Mouse (Mus musculus) limb, embryonic 14.5 days (tissue): ENCODE data around the gene Mmel1. TPM values are rescaled to one million over a fixed set of nuclear protein-coding genes. Genes with fewer than 3 reads are reported as not detected.

Experiments used
- ATAC-seq: fragments of 200-750 bp; cut with Nextera tagmentation; 2 replicates; pipeline ENCODE4 v1.8.0; 2017; ENCODE audit warnings: low read depth, moderate number of reproducible peaks, moderate TSS enrichment; ENCODE audit not compliant: low FRiP score
- DNase-seq: peaks from one replicate; pipeline ENCODE4 v3.0.0-alpha.2; 2015; ENCODE audit warnings: low spot score
- H3K27ac ChIP-seq: fragments of 300-500 bp; sonication (generic); replicated peaks from 2 replicates; pipeline ENCODE4 v1.5.1; 2014; ENCODE audit warnings: low read depth, mild to moderate bottlenecking, low read length, moderate library complexity, mixed read lengths
- H3K27me3 ChIP-seq: fragments of 300-500 bp; sonication (generic); 2 replicates; pipeline ENCODE4 v1.6.1; 2014; ENCODE audit warnings: low read length, mixed read lengths; ENCODE audit not compliant: control insufficient read depth, insufficient read depth
- H3K36me3 ChIP-seq: fragments of 300-500 bp; sonication (generic); 2 replicates; pipeline ENCODE4 v1.6.1; 2014; ENCODE audit warnings: mild to moderate bottlenecking, low read length, moderate library complexity, mixed read lengths; ENCODE audit not compliant: control insufficient read depth, insufficient read depth
- H3K4me1 ChIP-seq: fragments of 300-500 bp; sonication (generic); 2 replicates; pipeline ENCODE4 v1.6.1; 2014; ENCODE audit warnings: antibody characterized with exemption, low read length, mixed read lengths; ENCODE audit not compliant: control insufficient read depth, insufficient read depth
- H3K4me2 ChIP-seq: fragments of 300-500 bp; sonication (generic); replicated peaks from 2 replicates; pipeline ENCODE4 v1.6.1; 2014; ENCODE audit warnings: low read depth, mild to moderate bottlenecking, low read length, moderate library complexity; ENCODE audit not compliant: severe bottlenecking
- H3K4me3 ChIP-seq: fragments of 300-500 bp; sonication (generic); replicated peaks from 2 replicates; pipeline ENCODE4 v1.5.1; 2014; ENCODE audit warnings: low read length
- H3K9ac ChIP-seq: fragments of 300-500 bp; sonication (generic); 2 replicates; pipeline ENCODE4 v1.6.1; 2014; ENCODE audit warnings: mild to moderate bottlenecking, low read depth, low read length, moderate library complexity; ENCODE audit not compliant: severe bottlenecking
- H3K9me3 ChIP-seq: fragments of 300-500 bp; sonication (generic); 2 replicates; pipeline ENCODE4 v1.6.1; 2016; ENCODE audit warnings: low read length; ENCODE audit not compliant: control insufficient read depth
- POLR2A ChIP-seq: fragments of 200-500 bp; IDR thresholded peaks from 2 replicates; pipeline ENCODE4 v1.8.0; 2012; ENCODE audit warnings: inconsistent platforms, mild to moderate bottlenecking, moderate library complexity, borderline replicate concordance; ENCODE audit not compliant: insufficient read depth, insufficient read length; ENCODE audit errors: extremely low read depth
- WGBS: fragments of 180-500 bp; shearing (Covaris S2); extraction: QIAGEN DNeasy Blood & Tissue Kit; methylation state at CpG from one replicate; pipeline ENCODE4 v1.1.7; 2014; 5-methylcytosine and 5-hydroxymethylcytosine counted together
- polyA plus RNA-seq, 2 experiments: library from polyadenylated mRNA; depleted of rRNA in 1 of 2; stranded (reverse) in 1 of 2; unstranded in 1 of 2; fragments of >200 nt; fragmentation: Nextera tagmentation in 1 of 2; extraction: Ambion mirVana in 1 of 2; gene quantifications; 2 replicates each; pipeline versions ENCODE4 v1.2.1 to v1.2.3; 2012 to 2014

The Mmel1 gene
- polyA plus RNA-seq, 2 experiments: 0.10 to 0.11 TPM

- H3K27me3 ChIP-seq: no peaks in the 10 kb centered on the region
- no peak overlapping the region for H3K9ac ChIP-seq
- H3K4me1 ChIP-seq: 0 out of 2 replicates have a peak, but pooled peaks cover 3% of the 10 kb centered on the region
- WGBS: 95% methylated on average over 4 of the region's 4 CpGs
- no peak for ATAC-seq
- H3K27ac ChIP-seq: no peak overlapping the region
- no peak overlapping the region for H3K4me3 ChIP-seq
- no peaks in the 10 kb centered on the region for H3K9me3 ChIP-seq
- no peaks in the 10 kb centered on the region for H3K36me3 ChIP-seq
- no peak overlapping the region for H3K4me2 ChIP-seq
- no peak for TF ChIP-seq POLR2A
- no peak for DNase-seq
Observed at GRCm38 (mm10) chr4:154914252-154914651, 44.9 kb downstream of the Mmel1 start.

GRCm38 (mm10) chr4:154914707-154915106, 45.3 kb downstream of the Mmel1 start:
- 69% methylated on average over 3 of the region's 3 CpGs for WGBS
- Histone ChIP-seq H3K36me3 (no peaks in the 10 kb centered on the region), H3K4me3 (no peak overlapping the region), H3K9me3 (no peaks in the 10 kb centered on the region), H3K27ac (no peak overlapping the region), H3K27me3 (no peaks in the 10 kb centered on the region), H3K4me1 (0 out of 2 replicates have a peak, but pooled peaks cover 3% of the 10 kb centered on the region), H3K4me2 (no peak overlapping the region), H3K9ac (no peak overlapping the region)
- ATAC-seq (no peak), DNase-seq (no peak)
- TF ChIP-seq POLR2A: no peak

GRCm38 (mm10) chr4:154915286-154915685, 45.9 kb downstream of the Mmel1 start:
- 87% methylated on average over 10 of the region's 10 CpGs for WGBS
- no peaks in the 10 kb centered on the region for H3K9me3 ChIP-seq
- no peak for ATAC-seq

GRCm38 (mm10) chr4:154916662-154917061, 47.3 kb downstream of the Mmel1 start:
- no peaks in the 10 kb centered on the region for H3K9me3 ChIP-seq
- H3K4me2 ChIP-seq: no peak overlapping the region
- TF ChIP-seq POLR2A: no peak
- H3K4me1 ChIP-seq: no peaks in the 10 kb centered on the region
- no peaks in the 10 kb centered on the region for H3K27me3 ChIP-seq
- no peak overlapping the region for H3K4me3 ChIP-seq
- no peak for DNase-seq
- ATAC-seq: no peak
- no peak overlapping the region for H3K27ac ChIP-seq
- H3K9ac ChIP-seq: no peak overlapping the region
- 84% methylated on average over 4 of the region's 4 CpGs for WGBS
- no peaks in the 10 kb centered on the region for H3K36me3 ChIP-seq

More at GRCm38 (mm10) chr4:154915286-154915685, 45.9 kb downstream of the Mmel1 start:
- Histone ChIP-seq H3K27ac (no peak overlapping the region), H3K4me2 (no peak overlapping the region), H3K9ac (no peak overlapping the region), H3K27me3 (no peaks in the 10 kb centered on the region), H3K36me3 (no peaks in the 10 kb centered on the region), H3K4me1 (0 out of 2 replicates have a peak, but pooled peaks cover 3% of the 10 kb centered on the region), H3K4me3 (no peak overlapping the region)
- DNase-seq: no peak
- TF ChIP-seq POLR2A: no peak

GRCm38 (mm10) chr4:154922291-154922690, 52.9 kb downstream of the Mmel1 start:
- peaks cover 5% of the 10 kb centered on the region for H3K4me1 ChIP-seq
- DNase-seq (no peak), ATAC-seq (no peak)
- no peak for TF ChIP-seq POLR2A
- no peaks in the 10 kb centered on the region for H3K27me3 ChIP-seq
- no peaks in the 10 kb centered on the region for H3K9me3 ChIP-seq
- 75% methylated on average over 4 of the region's 4 CpGs for WGBS
- no peak overlapping the region for H3K4me3 ChIP-seq
- no peak overlapping the region for H3K4me2 ChIP-seq
- no peak overlapping the region for H3K9ac ChIP-seq
- H3K27ac ChIP-seq: no peak overlapping the region
- no peaks in the 10 kb centered on the region for H3K36me3 ChIP-seq

GRCm38 (mm10) chr4:154922931-154923330, 53.5 kb downstream of the Mmel1 start:
- Histone ChIP-seq H3K9me3 (no peaks in the 10 kb centered on the region), H3K4me1 (peaks cover 12% of the 10 kb centered on the region), H3K36me3 (no peaks in the 10 kb centered on the region), H3K4me3 (no peak overlapping the region), H3K27ac (no peak overlapping the region), H3K4me2 (no peak overlapping the region), H3K27me3 (no peaks in the 10 kb centered on the region), H3K9ac (no peak overlapping the region)
- no peak for ATAC-seq
- 86% methylated on average over 5 of the region's 5 CpGs for WGBS
- no peak for TF ChIP-seq POLR2A
- no peak for DNase-seq
